Mouse (Mus musculus) small intestine, adult 2 months (tissue): ENCODE data around the gene Hivep3.

Experiments
- CTCF ChIP-seq: fragments of 200-500 bp; IDR thresholded peaks from 2 replicates; pipeline ENCODE4 v1.5.1; 2012; ENCODE audit warnings: low read depth, mild to moderate bottlenecking, control low read depth, inconsistent platforms, low read length, moderate library complexity, mixed read lengths; ENCODE audit not compliant: insufficient replicate concordance, insufficient read length; ENCODE audit errors: extremely low read depth
- POLR2A ChIP-seq: fragments of 200-500 bp; IDR thresholded peaks from 2 replicates; pipeline ENCODE4 v1.6.1; 2012; ENCODE audit warnings: low read depth, mild to moderate bottlenecking, control low read depth, inconsistent platforms, low read length, moderate library complexity

DNA sequence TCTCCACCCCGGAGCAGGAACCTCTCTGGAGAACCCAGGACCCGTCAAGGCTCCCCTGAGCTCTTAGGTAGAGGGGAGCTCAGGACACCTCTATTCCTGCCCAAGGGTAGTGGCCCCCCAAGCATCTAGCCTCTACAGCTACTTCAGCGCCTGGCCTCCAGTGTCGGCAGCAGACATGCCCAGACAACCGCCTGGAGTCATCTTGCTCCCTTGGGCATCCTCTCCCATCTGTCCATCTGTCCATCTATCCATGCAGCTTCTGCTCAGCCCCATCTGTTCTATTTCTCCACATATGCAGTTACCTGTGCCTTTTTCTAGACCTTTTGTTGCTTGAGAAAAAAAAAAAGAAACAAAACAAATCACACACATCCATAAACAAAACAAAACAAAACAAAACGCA is 400.6 kb downstream of the Hivep3 start:
- TF ChIP-seq CTCF (no peak), POLR2A (no peak)
